Mouse (Mus musculus) T-helper 1 cell (primary cell): ENCODE results near the gene Syk.

Source experiments
- in situ Hi-C: fragments of 300-600 bp; cut with MboI, MseI; formaldehyde crosslinking; loops from one replicate; pipeline ENCODE4 v1.15.1; 2025; ENCODE audit warnings: high pct_unique_total_duplicates

The Syk gene

GRCm38 (mm10) chr13:52647996-52648712 lies 65.2 kb downstream of the Syk start:
- in situ Hi-C loops: loop anchor here (5.0 to 10.0 kb wide), 2 partner anchors 444 to 787 kb away; no protein-coding TSS in a partner anchor

GRCm38 (mm10) chr13:52649791-52650418 lies 66.9 kb downstream of the Syk start:
- in situ Hi-C loops: loop anchor here (5.0 to 10.0 kb wide), 2 partner anchors 442 to 785 kb away; no protein-coding TSS in a partner anchor

GRCm38 (mm10) chr13:52651383-52652252 lies 68.6 kb downstream of the Syk start:
- in situ Hi-C loops: no loop called here

GRCm38 (mm10) chr13:52652253-52652628 lies 69.3 kb downstream of the Syk start:
- in situ Hi-C loops: no loop called here

- in situ Hi-C loops: no loop called here
Observed at GRCm38 (mm10) chr13:52654081-52654829, 71.3 kb downstream of the Syk start.

- in situ Hi-C loops: no loop called here
Observed at GRCm38 (mm10) chr13:52654830-52655308, 71.9 kb downstream of the Syk start.

- in situ Hi-C loops: no loop called here
Observed at GRCm38 (mm10) chr13:52657966-52658365, 75.0 kb downstream of the Syk start.

GRCm38 (mm10) chr13:52658477-52658876 lies 75.5 kb downstream of the Syk start:
- in situ Hi-C loops: no loop called here

- in situ Hi-C loops: no loop called here
Observed at GRCm38 (mm10) chr13:52659171-52659665, 76.2 kb downstream of the Syk start.

GRCm38 (mm10) chr13:52669889-52670288 lies 86.9 kb downstream of the Syk start:
- in situ Hi-C loops: no loop called here

- in situ Hi-C loops: no loop called here
Observed at GRCm38 (mm10) chr13:52673272-52673671, 90.3 kb downstream of the Syk start.

- in situ Hi-C loops: no loop called here
Observed at GRCm38 (mm10) chr13:52673856-52674255, 90.9 kb downstream of the Syk start.

GRCm38 (mm10) chr13:52674839-52675238 lies 91.9 kb downstream of the Syk start:
- in situ Hi-C loops: no loop called here

GRCm38 (mm10) chr13:52675526-52676294 lies 92.7 kb downstream of the Syk start:
- in situ Hi-C loops: no loop called here

GRCm38 (mm10) chr13:52676671-52677445 lies 93.9 kb downstream of the Syk start:
- in situ Hi-C loops: no loop called here

- in situ Hi-C loops: no loop called here
Observed at GRCm38 (mm10) chr13:52679906-52680305, 96.9 kb downstream of the Syk start.

GRCm38 (mm10) chr13:52682107-52682506 lies 99.1 kb downstream of the Syk start:
- in situ Hi-C loops: no loop called here

- in situ Hi-C loops: no loop called here
Observed at GRCm38 (mm10) chr13:52690425-52690824, 107.5 kb downstream of the Syk start.

- in situ Hi-C loops: no loop called here
Observed at GRCm38 (mm10) chr13:52692311-52692710, 109.3 kb downstream of the Syk start.

GRCm38 (mm10) chr13:52694857-52695256 lies 111.9 kb downstream of the Syk start:
- in situ Hi-C loops: no loop called here
